Mouse (Mus musculus): Measurements from ENCODE around the gene Arvcf.

GRCm38 (mm10) chr16:18323460-18323859 lies 24.5 kb upstream of the Arvcf start:
- TF ChIP-seq CHD2 (IDR thresholded peaks at IDR 0.05; ENCODE audit: low read depth, low read length), result no peak
- no peak for TF ChIP-seq MAFK (IDR thresholded peaks at IDR 0.05; ENCODE audit: insufficient read depth, low read depth, low read length)
